Mouse (Mus musculus) lung, adult 2 months (tissue): ENCODE data around the gene Anxa5. TPM values are rescaled to one million over a fixed set of nuclear protein-coding genes. Genes with fewer than 3 reads are reported as not detected.

Source experiments
- DNase-seq: peaks from one replicate; pipeline ENCODE4 v3.0.0; 2022
- H3K4me1 ChIP-seq: fragments of 200-500 bp; 2 replicates; pipeline ENCODE4 v1.6.1; 2011; ENCODE audit warnings: low read length; ENCODE audit not compliant: control insufficient read depth, insufficient read depth
- H3K4me3 ChIP-seq: fragments of 200-500 bp; replicated peaks from 2 replicates; pipeline ENCODE3; 2011; ENCODE audit warnings: low read depth, mild to moderate bottlenecking, control low read depth, low read length; ENCODE audit errors: extremely low read depth
- CTCF ChIP-seq: fragments of 200-500 bp; IDR thresholded peaks from 2 replicates; pipeline ENCODE4 v1.5.1; 2011; ENCODE audit warnings: mild to moderate bottlenecking, low read length, control low read depth; ENCODE audit not compliant: insufficient read depth
- POLR2A ChIP-seq: fragments of 200-500 bp; IDR thresholded peaks from 2 replicates; pipeline ENCODE4 v1.6.1; 2011; ENCODE audit warnings: low read depth, mild to moderate bottlenecking, control low read depth, low read length, borderline replicate concordance; ENCODE audit errors: extremely low read depth
- WGBS: fragments of 180-500 bp; shearing (Covaris S2); methylation state at CpG from one replicate; pipeline ENCODE4 v1.1.7; 2018; 5-methylcytosine and 5-hydroxymethylcytosine counted together
- polyA plus RNA-seq: library from polyadenylated mRNA; depleted of rRNA; stranded (reverse); fragments of >200 nt; gene quantifications from 2 replicates; pipeline ENCODE4 v1.2.3, GENCODE M21; 2012

Anxa5 gene
- polyA plus RNA-seq, 1 experiment, result 1,294 TPM

GRCm38 (mm10) chr3:36489590-36489910 lies 13.9 kb upstream of the Anxa5 start:
- 92% methylated on average over 1 of the region's 1 CpGs for WGBS
- Histone ChIP-seq H3K4me1 (no peaks in the 10 kb centered on the region), H3K4me3 (no peak overlapping the region)
- no peak for DNase-seq
- TF ChIP-seq CTCF (no peak), POLR2A (no peak)

GRCm38 (mm10) chr3:36488899-36489589 lies 13.3 kb upstream of the Anxa5 start:
- 80% methylated on average over 6 of the region's 6 CpGs for WGBS
- no peak for DNase-seq
- H3K4me1 ChIP-seq, result no peaks in the 10 kb centered on the region
- no peak overlapping the region for H3K4me3 ChIP-seq
- TF ChIP-seq POLR2A (no peak), CTCF (no peak)

GRCm38 (mm10) chr3:36488367-36488766 lies 12.7 kb upstream of the Anxa5 start:
- Histone ChIP-seq H3K4me1 (no peaks in the 10 kb centered on the region), H3K4me3 (no peak overlapping the region)
- 63% methylated on average over 1 of the region's 1 CpGs for whole genome bisulfite sequencing
- DNase-seq, result no peak
- no peak for TF ChIP-seq POLR2A
- no peak for TF ChIP-seq CTCF

DNA sequence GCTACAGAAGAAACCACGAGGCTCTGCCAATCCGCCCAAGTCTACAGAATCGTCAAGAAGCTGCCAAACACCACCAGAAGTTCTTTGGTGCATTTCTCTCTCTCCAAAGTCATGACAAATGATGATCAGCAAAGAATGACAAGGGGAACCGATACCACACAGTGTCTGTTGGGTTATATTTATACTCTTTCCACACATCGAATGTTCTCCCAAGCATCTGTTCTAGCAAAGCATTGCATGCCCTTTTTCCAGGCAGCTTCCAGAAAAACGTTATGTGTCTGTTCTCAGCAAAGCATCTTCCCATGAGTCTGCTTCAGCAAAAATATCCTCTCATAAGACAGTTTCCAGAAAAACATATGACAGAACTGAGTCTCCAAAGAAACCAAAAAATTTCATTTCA lies 11.2 kb upstream of the Anxa5 start:
- 87% methylated on average over 6 of the region's 6 CpGs for WGBS
- peaks cover 4% of the 10 kb centered on the region for H3K4me1 ChIP-seq
- DNase-seq, result no peak
- TF ChIP-seq POLR2A (no peak), CTCF (no peak)
- no peak overlapping the region for H3K4me3 ChIP-seq

DNA sequence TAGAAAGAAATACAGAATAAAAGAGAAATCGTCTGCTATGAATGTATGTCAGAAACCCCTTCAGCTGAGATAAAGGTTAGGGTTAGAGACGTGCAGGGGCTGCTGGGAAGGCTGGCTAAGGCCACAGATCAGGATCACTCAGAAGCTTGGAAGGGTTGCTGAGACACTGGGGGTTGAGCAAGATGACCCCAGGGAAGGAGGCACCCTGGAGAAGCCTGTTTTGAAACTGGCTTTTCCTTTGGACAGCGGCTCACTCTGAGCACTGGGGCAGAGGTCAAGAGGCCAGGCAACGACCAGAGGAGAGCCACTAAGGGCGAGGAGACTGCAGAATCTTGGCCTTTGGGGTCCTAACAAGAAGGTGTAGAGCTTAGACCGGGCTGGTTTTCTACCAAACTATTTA lies 10.5 kb upstream of the Anxa5 start:
- no peak for DNase-seq
- WGBS, result 52% methylated on average over 6 of the region's 6 CpGs
- no peak overlapping the region for H3K4me3 ChIP-seq
- peaks cover 5% of the 10 kb centered on the region for H3K4me1 ChIP-seq
- TF ChIP-seq POLR2A (no peak), CTCF (no peak)

- DNase-seq, result no peak
- no peak for TF ChIP-seq CTCF
- no peak for TF ChIP-seq POLR2A
- Histone ChIP-seq H3K4me3 (no peak overlapping the region), H3K4me1 (peaks cover 5% of the 10 kb centered on the region)
- WGBS, result 93% methylated on average over 4 of the region's 4 CpGs
These were observed 8.6 kb upstream of the Anxa5 start for GRCm38 (mm10) chr3:36484292-36484691.

DNA sequence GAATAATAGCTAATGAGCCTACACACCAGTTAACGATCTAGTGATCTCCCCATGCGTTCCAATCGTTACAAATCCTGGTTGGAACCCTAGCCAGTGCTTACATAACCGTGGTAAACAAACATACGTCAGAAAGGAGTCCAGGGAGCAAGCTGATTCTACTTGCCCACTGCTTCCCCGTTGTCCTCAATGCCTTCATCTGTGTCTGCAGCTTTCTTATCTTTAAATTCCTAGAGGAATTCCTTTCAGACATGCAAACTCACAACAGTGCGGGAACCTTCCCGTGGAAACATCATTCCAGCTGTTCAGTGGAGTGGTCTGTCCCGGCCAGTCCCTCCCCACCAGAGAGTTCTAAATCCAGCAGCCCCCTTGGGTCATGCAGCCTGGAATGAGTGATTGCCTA lies 7.2 kb upstream of the Anxa5 start:
- H3K4me1 ChIP-seq, result peaks cover 5% of the 10 kb centered on the region
- TF ChIP-seq POLR2A (no peak), CTCF (no peak)
- 31% methylated on average over 9 of the region's 9 CpGs for WGBS
- H3K4me3 ChIP-seq, result no peak overlapping the region
- DNase-seq, result no peak

DNA sequence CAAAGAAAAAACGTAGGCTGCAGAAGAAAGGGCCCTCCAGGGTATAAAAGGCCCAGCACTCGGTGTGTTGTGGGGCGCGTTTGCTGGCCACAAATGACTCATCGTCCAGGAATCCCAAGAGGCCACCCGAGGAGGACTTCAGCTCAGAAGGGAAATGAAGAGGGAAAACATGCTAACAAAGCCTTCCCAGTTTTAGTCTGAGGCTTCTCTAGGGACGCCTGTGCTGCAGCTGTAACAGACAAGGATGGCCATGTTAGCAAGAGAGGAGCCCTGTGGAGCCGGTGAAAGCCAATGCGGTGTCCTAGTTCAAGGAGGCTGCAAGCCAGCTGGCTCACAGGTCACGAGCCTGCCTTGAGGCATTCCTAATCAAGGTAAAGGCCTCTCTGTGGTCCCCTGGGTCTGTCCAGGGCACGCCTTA lies 6.1 kb upstream of the Anxa5 start:
- Histone ChIP-seq H3K4me1 (peaks cover 5% of the 10 kb centered on the region), H3K4me3 (no peak overlapping the region)
- TF ChIP-seq CTCF (no peak), POLR2A (no peak)
- WGBS, result 16% methylated on average over 11 of the region's 11 CpGs
- peak; percentile 74 for DNase-seq

GRCm38 (mm10) chr3:36480486-36480885 lies 4.8 kb upstream of the Anxa5 start:
- TF ChIP-seq POLR2A (no peak), CTCF (no peak)
- peaks cover 5% of the 10 kb centered on the region for H3K4me1 ChIP-seq
- WGBS, result 55% methylated on average over 2 of the region's 2 CpGs
- no peak for DNase-seq
- no peak overlapping the region for H3K4me3 ChIP-seq

- 92% methylated on average over 8 of the region's 8 CpGs for WGBS
- Histone ChIP-seq H3K4me1 (peaks cover 9% of the 10 kb centered on the region), H3K4me3 (no peak overlapping the region)
- no peak for DNase-seq
- TF ChIP-seq CTCF (no peak), POLR2A (no peak)
These were observed 3.1 kb upstream of the Anxa5 start for GRCm38 (mm10) chr3:36478776-36479175.
